Mouse (Mus musculus): ENCODE results near the gene Alox8. TPM values are rescaled to one million over a fixed set of nuclear protein-coding genes. Genes with fewer than 3 reads are reported as not detected.

The Alox8 gene
- polyA plus RNA-seq (2016; fragmentation: Nextera tagmentation; extraction: Ambion mirVana), result 0.06 and 0.07 TPM in 2 replicates

DNA sequence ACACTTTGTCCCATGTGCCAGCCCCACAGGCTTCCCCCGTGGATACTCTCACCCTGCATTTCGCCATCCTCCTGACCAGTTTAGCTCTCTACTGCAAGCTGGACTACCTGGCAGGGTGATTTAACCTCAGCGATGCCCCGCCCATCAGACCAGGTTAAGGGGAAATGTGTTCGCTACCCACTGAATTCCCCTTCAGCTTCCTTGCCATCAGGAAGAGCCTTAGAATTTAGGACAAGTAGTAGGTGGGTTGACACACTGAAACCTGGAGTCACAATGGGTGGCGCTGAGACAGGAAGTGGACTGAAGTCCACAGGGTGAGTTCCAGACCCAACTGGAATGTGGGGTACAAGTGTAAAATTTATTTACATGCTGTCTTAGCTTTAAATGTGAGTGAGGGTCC lies at the start of gene Alox8:
Alox8 (minus strand) TSS at position 101 of the 400 bp plus-strand sequence.
- H3K4me3 ChIP-seq, result peak within 1 kb of the TSS; percentile 15
- H3K9ac ChIP-seq, result peak within 1 kb of the TSS; percentile 32; the same call in 1 of the 2 replicates
- H3K27ac ChIP-seq, result no peak within 1 kb of the TSS
- H3K4me1 ChIP-seq, result 0 out of 2 replicates have a peak, but pooled peaks cover 6% of the 10 kb centered on the region
- peaks cover 32% of the 10 kb centered on the region for H3K27me3 ChIP-seq
- H3K4me2 ChIP-seq (replicated peaks), result peak within 1 kb of the TSS; percentile 42
- no peak for ATAC-seq (ENCODE audit: low FRiP score)
- H3K9me3 ChIP-seq (replicated peaks), result no peaks in the 10 kb centered on the region
- WGBS, result 30% methylated on average over 6 of the region's 6 CpGs
- H3K36me3 ChIP-seq, result no peaks in the 10 kb centered on the region

DNA sequence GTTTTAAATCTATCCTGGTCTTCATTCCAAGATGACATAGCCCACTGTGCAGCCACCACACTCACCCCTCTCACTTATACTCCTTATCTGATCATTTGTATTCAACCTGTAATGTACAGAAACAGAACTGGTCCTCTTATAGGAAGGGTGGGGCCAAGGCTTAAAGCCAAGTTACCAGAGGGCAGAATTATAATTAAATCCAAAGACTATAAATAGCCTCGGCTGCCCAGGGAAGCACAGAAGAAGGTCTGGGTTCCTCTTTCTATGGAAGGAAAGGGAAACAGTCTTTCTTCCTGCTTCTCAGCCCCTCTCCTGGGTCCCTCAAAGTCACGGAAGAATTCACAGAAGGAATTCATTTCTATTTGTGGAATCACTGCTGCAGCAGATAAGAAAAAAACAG lies 48.0 kb upstream of the Alox8 start:
- ATAC-seq (ENCODE audit: low FRiP score), result no peak
- 36% methylated on average over 2 of the region's 2 CpGs for WGBS
- no peak overlapping the region for H3K9ac ChIP-seq
- H3K4me3 ChIP-seq, result no peak overlapping the region
- H3K27me3 ChIP-seq, result no peaks in the 10 kb centered on the region; the same call in none of the 2 replicates
- H3K27ac ChIP-seq, result no peak overlapping the region
- H3K9me3 ChIP-seq (replicated peaks), result no peaks in the 10 kb centered on the region
- no peaks in the 10 kb centered on the region for H3K4me1 ChIP-seq
- H3K36me3 ChIP-seq, result no peaks in the 10 kb centered on the region
- no peak overlapping the region for H3K4me2 ChIP-seq (replicated peaks)

DNA sequence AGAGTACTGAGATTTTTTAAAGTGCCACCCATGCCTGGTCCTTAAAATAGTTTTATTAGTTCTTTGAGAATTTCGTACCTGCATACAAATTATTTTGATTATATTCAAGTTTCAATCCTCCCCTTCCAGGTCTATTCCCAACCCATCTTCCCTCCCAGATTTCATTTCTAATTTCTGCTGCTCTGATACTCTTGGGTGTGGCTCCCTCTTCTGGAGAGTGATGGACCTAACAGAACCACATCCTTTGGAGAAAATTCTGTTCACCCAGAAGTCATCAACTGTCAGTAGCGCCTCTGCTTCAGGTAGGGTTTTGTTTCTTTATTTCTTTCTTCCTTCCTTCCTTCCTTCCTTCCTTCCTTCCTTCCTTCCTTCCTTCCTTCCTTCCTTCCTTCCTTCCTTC lies 47.3 kb upstream of the Alox8 start:
- no peak for ATAC-seq (ENCODE audit: low FRiP score)
- H3K9ac ChIP-seq, result no peak overlapping the region
- H3K4me2 ChIP-seq (replicated peaks), result no peak overlapping the region
- no peaks in the 10 kb centered on the region for H3K9me3 ChIP-seq (replicated peaks)
- no peak overlapping the region for H3K27ac ChIP-seq
- H3K27me3 ChIP-seq, result no peaks in the 10 kb centered on the region; the same call in none of the 2 replicates
- 25% methylated on average over 2 of the region's 2 CpGs for WGBS
- no peak overlapping the region for H3K4me3 ChIP-seq
- H3K4me1 ChIP-seq, result no peaks in the 10 kb centered on the region
- H3K36me3 ChIP-seq, result no peaks in the 10 kb centered on the region

DNA sequence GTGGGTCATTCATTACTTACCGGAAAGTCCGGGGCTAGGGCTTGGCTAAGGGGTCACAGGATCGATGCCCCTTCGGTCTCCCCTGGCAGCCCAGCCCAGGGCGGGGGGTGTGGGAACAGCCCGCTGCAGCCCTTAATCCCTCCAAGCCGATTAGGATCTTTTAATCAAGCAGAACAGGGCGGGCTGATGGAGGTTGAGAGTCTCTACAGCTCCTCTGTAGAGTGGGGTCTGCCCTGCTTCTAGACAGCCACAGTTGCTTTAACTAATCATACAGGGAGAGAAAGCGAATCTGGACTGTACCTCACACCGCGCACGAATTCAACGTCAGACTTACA lies 39.2 kb upstream of the Alox8 start, which contains the start of gene Gucy2e:
Gucy2e (minus strand) TSS at position 111 of the 335 bp plus-strand sequence.
- H3K4me3 ChIP-seq, result peak within 1 kb of the TSS; percentile 42
- peak within 1 kb of the TSS; percentile 59 for H3K9ac ChIP-seq
- WGBS, result 17% methylated on average over 13 of the region's 13 CpGs
- H3K27ac ChIP-seq, result peak within 1 kb of the TSS; percentile 72; the same call in 1 of the 2 replicates
- H3K4me1 ChIP-seq, result peaks cover 17% of the 10 kb centered on the region
- no peaks in the 10 kb centered on the region for H3K9me3 ChIP-seq (replicated peaks)
- no peaks in the 10 kb centered on the region for H3K36me3 ChIP-seq
- ATAC-seq (ENCODE audit: low FRiP score), result no peak
- peaks cover 54% of the 10 kb centered on the region for H3K27me3 ChIP-seq
- peak within 1 kb of the TSS; percentile 79 for H3K4me2 ChIP-seq (replicated peaks)

DNA sequence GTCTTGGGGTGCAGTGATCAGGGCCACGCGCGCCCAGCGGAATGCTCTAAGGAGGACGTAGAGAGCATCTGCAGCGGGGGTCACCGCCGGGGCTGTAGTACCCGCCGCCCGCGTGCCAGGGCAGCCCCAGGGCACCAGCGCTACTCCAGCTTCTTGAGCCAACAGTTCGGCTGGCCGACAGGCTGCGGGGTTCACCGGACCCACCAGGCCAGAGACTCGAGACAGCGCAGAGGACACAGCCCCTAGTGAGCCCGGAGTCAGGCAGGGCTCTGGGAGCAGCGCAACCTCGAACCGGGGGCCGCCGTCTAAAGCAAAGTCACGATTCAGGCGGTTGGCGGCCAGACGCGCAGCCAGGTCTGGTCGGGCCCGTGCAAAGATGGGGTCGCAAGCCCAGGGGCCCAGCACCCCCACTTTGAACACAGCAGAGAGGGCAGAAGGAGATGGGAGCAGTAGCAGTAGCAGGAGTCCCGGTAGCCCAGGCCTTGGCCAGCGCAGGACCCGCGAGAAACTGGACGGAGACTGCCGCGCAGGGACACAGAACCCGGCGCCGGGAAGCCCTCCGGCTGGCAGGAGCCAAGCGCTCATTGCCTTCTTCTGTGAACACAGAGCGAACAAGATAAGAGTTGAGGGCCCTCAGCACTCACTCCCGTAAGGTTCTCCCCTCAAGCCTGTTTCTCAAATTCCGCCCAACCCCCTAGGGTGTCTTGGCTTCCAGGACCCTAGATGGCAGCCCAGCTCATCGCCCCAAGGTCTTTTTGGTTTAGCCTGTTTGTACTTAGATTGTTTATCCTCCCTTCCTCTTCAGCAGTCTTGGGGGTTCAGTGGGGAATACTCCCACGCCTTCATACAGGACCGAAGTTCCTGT lies 38.6 kb upstream of the Alox8 start:
- peak; percentile 41; the same call in 1 of the 2 replicates for ATAC-seq (ENCODE audit: low FRiP score)
- Histone ChIP-seq H3K27ac (peak overlapping the region; percentile 72; the same call in 1 of the 2 replicates), H3K9me3 (replicated peaks) (no peaks in the 10 kb centered on the region), H3K4me2 (replicated peaks) (peak overlapping the region; percentile 79), H3K4me1 (peaks cover 17% of the 10 kb centered on the region), H3K9ac (peak overlapping the region; percentile 59), H3K27me3 (peaks cover 54% of the 10 kb centered on the region), H3K36me3 (no peaks in the 10 kb centered on the region), H3K4me3 (peak overlapping the region; percentile 42)
- WGBS, result 3% methylated on average over 51 of the region's 51 CpGs

DNA sequence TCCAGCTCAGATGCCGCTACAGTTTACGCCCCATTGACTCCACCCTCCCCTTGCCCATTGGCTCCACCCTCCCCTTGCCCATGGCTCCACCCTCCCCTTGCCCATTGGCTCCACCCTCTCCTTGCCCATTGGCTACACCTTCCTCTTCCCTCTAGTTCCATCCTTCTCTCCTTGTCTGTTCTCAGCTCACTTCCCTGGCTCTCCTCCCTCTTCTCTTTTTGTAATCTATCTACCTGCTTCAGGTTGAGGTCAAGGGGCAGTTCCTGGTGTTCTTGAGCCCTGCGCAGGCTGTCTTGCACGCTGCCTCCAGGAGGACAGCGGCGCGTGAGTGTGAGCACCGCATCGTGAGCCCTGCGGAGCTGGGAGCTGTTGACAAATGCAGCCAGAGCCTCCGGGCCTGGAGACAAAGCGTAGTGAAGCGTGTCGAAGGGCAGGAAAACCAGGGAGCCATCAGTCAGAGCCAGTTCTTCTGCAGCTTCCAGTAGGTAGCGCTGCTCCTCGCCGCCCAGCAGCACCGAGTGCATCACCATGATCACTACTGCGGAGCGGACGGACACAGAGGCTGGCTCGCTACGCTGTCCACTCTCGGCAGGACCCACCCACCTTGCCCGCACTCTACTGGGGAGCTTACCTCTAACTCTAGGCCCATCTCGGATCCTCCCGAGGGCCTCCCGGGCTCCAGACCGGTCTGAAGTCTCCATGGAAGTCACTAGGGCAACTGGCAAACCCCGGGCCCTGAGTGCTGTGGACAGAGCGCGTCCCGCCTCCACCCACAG lies 37.8 kb upstream of the Alox8 start:
- H3K27me3 ChIP-seq, result peaks cover 54% of the 10 kb centered on the region
- peak overlapping the region; percentile 42 for H3K4me3 ChIP-seq
- peak overlapping the region; percentile 59 for H3K9ac ChIP-seq
- H3K9me3 ChIP-seq (replicated peaks), result no peaks in the 10 kb centered on the region
- peaks cover 17% of the 10 kb centered on the region for H3K4me1 ChIP-seq
- WGBS, result 1% methylated on average over 33 of the region's 33 CpGs
- H3K36me3 ChIP-seq, result no peaks in the 10 kb centered on the region
- peak; percentile 93 for ATAC-seq (ENCODE audit: low FRiP score)
- peak overlapping the region; percentile 79 for H3K4me2 ChIP-seq (replicated peaks)
- peak overlapping the region; percentile 72 for H3K27ac ChIP-seq

DNA sequence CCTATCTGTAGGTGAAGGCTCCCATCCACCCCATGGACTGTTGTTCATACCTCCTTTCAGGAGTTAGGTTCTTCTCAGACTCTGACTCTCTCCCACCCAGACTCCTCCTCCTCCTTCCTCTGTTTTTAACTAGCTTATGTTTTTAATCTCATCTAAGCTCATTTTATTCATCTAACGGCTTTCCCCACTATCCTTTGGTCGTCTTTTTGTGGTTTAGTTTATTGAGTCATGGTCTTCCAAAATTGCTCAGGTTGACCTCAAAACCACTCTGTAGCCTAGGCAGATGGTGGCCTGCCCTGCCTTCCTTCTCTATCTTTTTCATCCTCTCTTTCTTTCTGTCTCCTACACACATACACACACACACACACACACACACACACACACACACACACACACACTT lies 35.5 kb upstream of the Alox8 start:
- 82% methylated on average over 2 of the region's 2 CpGs for WGBS

DNA sequence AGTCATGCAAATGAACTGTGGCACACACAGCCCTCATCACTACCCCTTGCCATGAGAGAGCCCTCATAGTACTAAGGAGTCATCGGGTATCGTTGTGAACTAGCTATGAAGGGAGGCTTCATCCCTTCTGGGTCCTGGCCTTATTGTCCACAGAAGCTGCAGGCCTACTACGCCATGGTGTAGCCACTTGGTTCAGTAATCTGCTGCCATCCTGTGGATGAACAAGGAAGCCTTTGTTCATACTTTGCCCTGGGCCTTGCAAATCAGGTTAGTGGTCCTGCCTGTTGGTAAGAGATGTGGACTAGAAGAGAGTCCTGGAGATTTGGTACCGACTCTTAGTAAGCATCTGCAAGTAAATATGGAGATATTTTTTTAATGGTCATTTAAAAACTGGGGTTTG lies 32.8 kb upstream of the Alox8 start:
- Histone ChIP-seq H3K4me3 (no peak overlapping the region), H3K4me2 (replicated peaks) (no peak overlapping the region), H3K4me1 (peaks cover 5% of the 10 kb centered on the region; the same call in 1 of the 2 replicates), H3K9ac (no peak overlapping the region), H3K9me3 (replicated peaks) (no peaks in the 10 kb centered on the region), H3K27ac (no peak overlapping the region), H3K36me3 (no peaks in the 10 kb centered on the region), H3K27me3 (peaks cover 20% of the 10 kb centered on the region)
- 74% methylated on average over 4 of the region's 4 CpGs for WGBS
- no peak for ATAC-seq (ENCODE audit: low FRiP score)

More for the DNA sequence above, 35.5 kb upstream of the Alox8 start:
- no peak overlapping the region for H3K4me3 ChIP-seq
- H3K4me2 ChIP-seq (replicated peaks), result no peak overlapping the region
- H3K9ac ChIP-seq, result no peak overlapping the region
- no peaks in the 10 kb centered on the region for H3K36me3 ChIP-seq
- no peaks in the 10 kb centered on the region for H3K9me3 ChIP-seq (replicated peaks)
- peaks cover 17% of the 10 kb centered on the region for H3K4me1 ChIP-seq
- no peak overlapping the region for H3K27ac ChIP-seq
- H3K27me3 ChIP-seq, result peaks cover 45% of the 10 kb centered on the region
- no peak for ATAC-seq (ENCODE audit: low FRiP score)

DNA sequence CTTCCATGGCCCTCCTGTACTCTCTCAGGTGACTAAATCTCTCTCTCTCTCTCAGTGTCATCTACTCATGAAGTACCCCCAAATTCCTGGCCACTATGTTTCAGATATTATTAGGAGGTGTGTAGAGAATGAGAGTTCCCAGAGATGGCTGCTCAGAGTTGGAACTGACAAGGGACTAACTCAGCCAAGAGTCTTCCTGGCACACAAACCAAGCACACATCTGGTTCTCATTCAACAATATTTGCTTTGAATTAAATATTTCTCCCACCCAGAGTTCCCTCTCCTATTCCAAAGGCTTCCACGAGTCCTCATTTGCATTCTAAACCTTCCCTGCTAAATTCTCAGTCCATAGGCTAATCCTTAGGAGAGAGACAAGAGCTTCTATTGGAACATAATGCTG lies 28.1 kb upstream of the Alox8 start:
- Histone ChIP-seq H3K27ac (no peak overlapping the region), H3K36me3 (no peaks in the 10 kb centered on the region), H3K27me3 (peaks cover 3% of the 10 kb centered on the region; the same call in 1 of the 2 replicates), H3K9ac (no peak overlapping the region), H3K4me1 (no peaks in the 10 kb centered on the region), H3K4me2 (replicated peaks) (no peak overlapping the region), H3K9me3 (replicated peaks) (no peaks in the 10 kb centered on the region), H3K4me3 (no peak overlapping the region)
- WGBS, result 60% methylated on average over 1 of the region's 1 CpGs
- no peak for ATAC-seq (ENCODE audit: low FRiP score)

DNA sequence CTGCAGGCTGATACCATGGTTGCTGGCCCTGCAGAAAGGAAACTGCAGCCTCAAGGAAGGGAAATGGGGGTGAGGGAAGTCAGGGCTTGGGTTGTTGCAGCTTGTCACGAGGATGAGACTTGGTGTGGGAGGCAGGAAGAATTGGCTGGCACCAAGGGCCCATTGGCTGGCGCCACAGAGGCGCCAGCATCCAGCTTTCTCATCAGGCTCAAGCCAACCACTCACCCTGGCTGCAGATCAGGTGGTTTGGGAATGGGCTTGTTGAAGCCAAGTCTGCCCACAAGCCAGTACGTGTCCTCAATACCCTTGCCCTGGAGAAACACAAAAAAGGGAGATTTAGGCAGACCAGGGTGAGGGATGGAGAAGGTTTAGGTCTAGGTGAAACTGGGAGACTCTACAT lies 25.5 kb upstream of the Alox8 start:
- Histone ChIP-seq H3K4me2 (replicated peaks) (no peak overlapping the region), H3K4me3 (no peak overlapping the region), H3K9me3 (replicated peaks) (no peaks in the 10 kb centered on the region), H3K27me3 (0 out of 2 replicates have a peak, but pooled peaks cover 3% of the 10 kb centered on the region), H3K36me3 (no peaks in the 10 kb centered on the region), H3K27ac (no peak overlapping the region), H3K4me1 (no peaks in the 10 kb centered on the region), H3K9ac (no peak overlapping the region)
- 87% methylated on average over 4 of the region's 4 CpGs for WGBS
- ATAC-seq (ENCODE audit: low FRiP score), result no peak

DNA sequence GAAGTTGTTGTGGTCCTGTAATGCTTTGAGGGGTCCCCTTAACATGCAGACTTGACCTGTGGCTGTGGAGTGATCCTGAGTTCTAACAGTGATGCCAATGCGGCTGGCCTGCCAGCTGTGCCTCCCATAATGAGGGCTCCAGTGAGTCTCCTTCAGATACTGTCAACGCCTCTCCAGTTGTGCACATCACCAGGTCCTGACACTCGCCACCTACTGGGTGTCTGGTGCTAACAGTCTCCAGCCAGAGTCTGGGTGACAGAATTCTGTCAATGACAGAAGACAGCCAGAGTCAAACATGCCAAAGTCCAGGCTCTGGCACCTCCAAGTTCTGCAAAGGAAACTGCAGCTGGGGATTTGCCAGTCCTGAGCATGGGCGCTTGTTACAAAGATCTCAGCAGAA lies 23.4 kb upstream of the Alox8 start:
- H3K27ac ChIP-seq, result no peak overlapping the region
- no peaks in the 10 kb centered on the region for H3K36me3 ChIP-seq
- 70% methylated on average over 4 of the region's 4 CpGs for WGBS
- H3K9me3 ChIP-seq (replicated peaks), result no peaks in the 10 kb centered on the region
- H3K4me1 ChIP-seq, result no peaks in the 10 kb centered on the region
- H3K4me3 ChIP-seq, result no peak overlapping the region
- ATAC-seq (ENCODE audit: low FRiP score), result no peak
- no peak overlapping the region for H3K9ac ChIP-seq
- H3K27me3 ChIP-seq, result no peaks in the 10 kb centered on the region
- no peak overlapping the region for H3K4me2 ChIP-seq (replicated peaks)

DNA sequence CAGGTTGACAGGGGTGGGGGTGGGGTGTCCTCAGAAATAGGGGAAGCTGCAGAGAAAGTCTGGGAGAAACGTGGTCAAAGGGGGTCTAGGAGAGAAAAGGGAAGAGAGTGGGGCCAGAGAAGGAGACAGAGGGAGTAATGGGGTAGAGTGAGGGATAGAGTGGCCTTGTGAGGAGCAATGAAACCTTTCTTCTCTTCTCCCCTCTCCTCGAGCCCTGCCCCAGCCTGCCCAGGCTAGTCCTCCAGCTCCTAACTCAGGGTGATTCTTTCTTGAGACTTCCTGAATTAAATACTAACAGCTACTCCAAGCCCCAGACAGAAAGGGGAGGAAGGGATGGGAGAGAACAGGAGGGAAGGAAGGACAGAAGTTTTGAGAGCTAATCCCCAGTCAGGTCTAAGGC lies 21.0 kb upstream of the Alox8 start:
- 72% methylated on average over 2 of the region's 2 CpGs for WGBS
- Histone ChIP-seq H3K36me3 (no peaks in the 10 kb centered on the region), H3K27me3 (no peaks in the 10 kb centered on the region), H3K4me1 (no peaks in the 10 kb centered on the region), H3K27ac (no peak overlapping the region), H3K9me3 (replicated peaks) (no peaks in the 10 kb centered on the region), H3K4me2 (replicated peaks) (no peak overlapping the region), H3K9ac (no peak overlapping the region), H3K4me3 (no peak overlapping the region)
- no peak for ATAC-seq (ENCODE audit: low FRiP score)
